Mouse (Mus musculus) CD4-positive helper T cell, adult 2 months (primary cell): ENCODE results near the gene Dcp1a.

Experiments
- DNase-seq: peaks from one replicate; pipeline ENCODE4 v3.0.0-alpha.2; 2012; ENCODE audit warnings: low read depth, missing footprints, low spot score

The Dcp1a gene

GRCm38 (mm10) chr14:30479361-30479948 is at the start of gene Dcp1a:
TSS of gene Dcp1a (plus strand) at chr14:30479535.
- DNase-seq = peak; percentile 98

DNA sequence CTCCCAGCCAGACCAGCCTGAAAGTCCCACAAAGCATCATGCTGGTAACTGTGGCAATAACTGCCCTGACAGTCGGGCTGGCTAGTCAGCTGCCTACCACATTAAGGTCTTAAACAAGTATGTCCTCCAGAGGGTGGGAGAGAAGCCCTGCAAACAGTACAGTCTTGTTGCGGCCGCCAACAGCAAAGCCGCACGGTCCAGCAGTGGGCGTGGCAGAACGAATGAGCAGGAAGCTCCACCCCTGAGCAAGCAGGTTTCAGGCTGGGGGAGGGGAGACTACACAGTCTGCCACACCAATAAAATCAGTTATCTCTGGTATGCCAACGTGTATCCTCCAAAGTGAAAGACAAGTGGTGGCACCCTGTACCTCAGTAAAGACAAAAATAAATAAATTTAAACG is 49.7 kb upstream of the Dcp1a start:
- peak; percentile 8 for DNase-seq

GRCm38 (mm10) chr14:30430026-30430425 is 49.3 kb upstream of the Dcp1a start:
- no peak for DNase-seq

DNA sequence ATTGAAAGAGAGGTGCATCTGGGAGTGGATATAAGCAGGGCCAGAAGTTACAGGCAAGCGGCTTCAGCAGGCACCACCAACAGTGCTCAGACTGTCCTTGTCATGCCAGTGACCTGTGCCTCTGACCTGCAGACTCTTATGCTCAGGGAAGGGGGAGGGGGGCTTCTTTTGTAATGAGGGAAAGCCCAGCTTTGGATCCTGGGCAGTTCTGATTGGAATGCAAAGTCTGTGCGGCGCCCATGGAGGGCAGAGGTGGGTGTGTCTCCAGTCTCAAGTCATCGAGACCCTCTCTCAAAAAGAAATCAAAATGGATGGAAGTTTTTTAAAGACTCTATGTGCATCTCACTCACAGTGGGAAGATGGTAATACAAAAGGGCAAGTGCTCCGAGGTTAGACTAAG is 48.9 kb upstream of the Dcp1a start:
- no peak for DNase-seq

DNA sequence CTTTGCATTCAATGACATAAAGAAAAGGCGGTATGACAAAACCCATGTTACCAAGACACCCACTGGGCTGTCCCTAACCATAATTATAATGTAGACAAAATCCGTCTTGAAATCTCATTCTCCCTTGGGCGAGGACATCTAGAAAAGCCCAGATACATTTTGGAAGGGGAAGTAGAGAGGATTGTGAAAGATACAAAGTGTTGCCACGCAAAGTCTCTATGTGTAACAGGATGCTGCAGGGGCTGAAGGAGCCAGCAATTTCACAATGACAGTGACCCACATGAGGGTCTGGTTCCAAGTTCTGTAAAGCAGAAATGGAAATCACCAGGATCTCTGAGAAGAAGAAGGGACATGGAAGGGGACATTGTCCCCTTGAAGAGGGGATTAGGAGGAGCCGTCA is 44.0 kb upstream of the Dcp1a start:
- no peak for DNase-seq

GRCm38 (mm10) chr14:30439915-30440314 is 39.4 kb upstream of the Dcp1a start:
- DNase-seq = no peak

- no peak for DNase-seq
Measured at GRCm38 (mm10) chr14:30455801-30456595, 23.3 kb upstream of the Dcp1a start.

- no peak for DNase-seq
Measured at GRCm38 (mm10) chr14:30457436-30457835, 21.9 kb upstream of the Dcp1a start.

- DNase-seq = no peak
Measured at GRCm38 (mm10) chr14:30457897-30458296, 21.4 kb upstream of the Dcp1a start.

DNA sequence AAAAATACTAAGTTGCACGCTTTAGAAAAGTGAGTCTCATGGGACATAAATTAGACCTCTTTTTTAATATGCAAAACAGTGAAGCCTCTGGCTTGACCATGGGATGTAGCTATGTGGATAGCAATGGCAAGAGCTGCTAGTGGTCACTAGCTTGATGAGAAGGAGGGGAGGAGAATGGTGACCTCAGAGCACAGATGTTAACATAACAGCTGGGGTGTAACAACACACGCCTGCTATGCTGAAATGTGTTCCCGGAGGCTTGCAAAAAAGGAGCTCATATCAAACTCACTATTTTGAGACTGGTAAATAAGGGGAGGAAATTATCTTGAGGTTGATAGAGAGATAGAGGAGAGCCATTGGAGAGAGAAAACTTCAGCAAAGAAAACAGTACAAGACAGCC is 20.5 kb upstream of the Dcp1a start:
- no peak for DNase-seq

- DNase-seq = peak; percentile 72
Measured at GRCm38 (mm10) chr14:30459891-30460523, 19.3 kb upstream of the Dcp1a start.

GRCm38 (mm10) chr14:30463312-30463711 is 16.0 kb upstream of the Dcp1a start:
- DNase-seq = no peak

DNA sequence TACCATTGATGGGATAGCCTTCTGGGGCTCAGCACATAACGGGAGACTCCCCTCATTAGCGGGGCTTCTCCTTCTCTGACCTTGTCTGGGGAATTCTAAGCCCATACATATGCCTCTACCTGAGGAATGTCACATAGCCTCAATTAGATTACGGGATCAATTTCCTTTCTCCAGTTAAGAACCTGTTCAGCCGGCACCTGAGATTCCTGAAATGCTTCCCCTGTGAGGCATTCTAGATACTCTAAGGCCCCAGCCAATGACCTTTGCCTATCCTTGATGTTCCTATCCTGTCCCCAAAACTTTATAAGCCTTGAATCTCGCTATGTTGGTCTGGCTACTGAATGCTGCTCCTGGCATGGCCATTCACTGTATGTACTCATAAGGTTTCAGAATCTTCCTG is 5.7 kb upstream of the Dcp1a start:
- no peak for DNase-seq

GRCm38 (mm10) chr14:30474416-30474815 is 4.9 kb upstream of the Dcp1a start:
- no peak for DNase-seq

GRCm38 (mm10) chr14:30491342-30491741 is 12.0 kb downstream of the Dcp1a start, which contains the start of gene Cacna1d:
TSS of gene Cacna1d (minus strand) at chr14:30491455.
- no peak for DNase-seq

GRCm38 (mm10) chr14:30493276-30493675 is 13.9 kb downstream of the Dcp1a start:
- no peak for DNase-seq

- no peak for DNase-seq
Measured at GRCm38 (mm10) chr14:30494998-30495397, 15.7 kb downstream of the Dcp1a start.

DNA sequence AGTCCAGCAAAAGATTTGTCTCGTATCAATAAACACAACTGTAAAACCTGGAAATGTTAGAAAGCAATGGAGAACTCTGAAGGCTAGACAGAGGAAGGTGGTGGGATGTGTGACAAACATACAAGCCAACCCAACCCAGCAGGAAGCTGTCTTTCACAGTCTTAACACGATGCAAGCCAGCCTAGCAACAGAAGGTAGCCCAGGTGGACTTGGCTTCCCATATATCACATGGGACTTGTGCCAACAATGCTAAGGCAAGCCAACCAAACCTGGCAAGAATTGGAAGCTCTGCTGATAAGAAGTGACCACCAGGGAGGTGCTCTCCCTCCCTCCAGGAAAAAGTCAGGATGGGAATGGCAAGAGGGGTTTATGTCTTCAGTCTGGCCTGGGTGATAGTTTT is 18.9 kb downstream of the Dcp1a start:
- no peak for DNase-seq

DNA sequence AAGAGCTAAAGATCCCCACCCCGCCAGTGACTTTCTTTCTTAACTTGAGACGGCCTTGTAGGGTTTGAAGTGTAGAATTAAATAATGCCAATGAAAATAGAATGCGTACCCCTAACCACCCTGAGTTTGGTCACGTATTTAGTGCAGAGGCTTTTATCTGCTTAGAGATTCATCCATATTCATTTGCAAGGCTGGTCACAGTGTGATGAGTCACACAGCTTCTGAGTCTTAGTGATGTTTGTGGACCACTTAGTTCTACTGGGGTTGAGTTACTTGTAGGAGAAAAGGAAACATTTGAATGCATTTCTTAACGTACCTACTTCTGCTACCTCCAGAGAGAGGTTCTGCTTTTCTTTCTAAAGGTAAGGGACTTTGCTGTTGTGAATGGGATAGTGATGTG is 25.7 kb downstream of the Dcp1a start:
- DNase-seq = no peak

- DNase-seq = no peak
Measured at GRCm38 (mm10) chr14:30510214-30510763, 31.0 kb downstream of the Dcp1a start.

DNA sequence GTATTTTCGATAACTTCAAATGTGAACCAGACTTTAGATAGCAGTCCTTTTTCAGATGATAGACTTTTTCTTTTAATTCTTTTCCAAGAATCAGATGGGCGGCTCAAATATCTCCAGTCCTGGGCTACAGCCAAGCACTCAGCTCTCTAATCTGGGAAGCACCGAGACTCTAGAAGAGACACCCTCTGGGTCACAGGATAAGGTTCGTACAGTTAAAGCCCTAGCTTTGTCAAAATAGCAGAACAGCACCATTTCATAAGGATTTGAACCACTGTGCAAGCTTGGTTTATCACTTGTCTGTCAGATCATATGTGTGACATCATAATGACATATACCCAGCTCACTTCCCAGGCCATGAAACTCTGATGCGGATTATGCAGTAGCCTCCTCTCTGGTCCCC is 33.6 kb downstream of the Dcp1a start:
- DNase-seq = no peak

DNA sequence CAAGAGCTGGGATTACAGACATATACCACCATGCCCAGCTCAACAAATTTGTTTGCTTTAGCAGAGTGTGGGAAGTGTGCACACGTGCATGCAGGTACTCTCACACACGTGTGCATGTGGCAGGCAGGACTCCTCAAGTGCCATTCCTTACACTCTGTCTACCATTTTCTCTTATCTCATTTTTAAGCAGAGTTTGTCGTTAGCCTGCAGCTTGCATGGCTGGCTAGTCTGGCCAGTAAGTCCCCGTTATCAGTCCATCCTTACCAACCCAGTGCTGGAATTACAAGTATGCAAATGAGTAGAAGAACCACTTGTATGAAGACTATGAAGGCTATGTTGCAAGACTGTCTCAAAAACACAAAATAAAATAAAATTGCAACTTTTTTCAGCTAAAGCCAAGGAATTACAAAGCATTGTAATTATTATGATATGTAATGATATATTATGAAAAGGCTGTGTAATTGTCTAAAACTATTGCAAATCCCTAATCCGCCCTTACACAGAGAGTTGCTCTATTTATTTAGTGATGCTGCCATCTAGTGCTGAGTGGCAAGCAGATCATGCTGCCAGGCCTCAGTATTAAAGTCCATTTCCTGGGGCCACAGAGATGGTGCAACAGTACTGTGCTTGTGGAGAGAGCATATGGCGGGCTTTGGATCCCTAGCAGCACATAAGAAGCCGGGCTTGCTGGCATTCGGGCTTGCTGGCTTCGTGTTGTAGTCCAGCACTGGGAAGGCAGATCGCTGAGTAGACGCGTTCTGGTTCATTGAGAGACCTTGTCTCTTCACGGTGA is 36.8 kb downstream of the Dcp1a start:
- no peak for DNase-seq
